Mouse (Mus musculus) left cerebral cortex, postnatal 25 days (tissue): ENCODE data around the gene Sds. TPM values are rescaled to one million over a fixed set of nuclear protein-coding genes. Genes with fewer than 3 reads are reported as not detected.

Experiments used
- DNase-seq, 2 experiments: peaks; one replicate each; pipeline ENCODE4 v3.0.0; 2022; ENCODE audit warnings: low spot score in 2 of 2, mixed read lengths in 1 of 2
- intact Hi-C: fragments of 180-260 bp; cut with DNase I; formaldehyde crosslinking; loops from one replicate; pipeline ENCODE4 v1.15.1; 2025
- total RNA-seq, 2 experiments: library from RNA; stranded (reverse); gene quantifications; 2 replicates each; pipeline ENCODE4 v1.2.3; 2021

The Sds gene
- total RNA-seq, 2 experiments from 2014 or later = 0.27 TPM; not detected in 1

- intact Hi-C loops = loop anchor here (10.0 kb wide), 1 partner anchor 168 kb away; no protein-coding TSS in a partner anchor
- DNase-seq = no peak
Measured at GRCm38 (mm10) chr5:120506490-120506889, 30.2 kb downstream of the Sds start.

- intact Hi-C loops = loop anchor here (10.0 kb wide), 1 partner anchor 167 kb away; no protein-coding TSS in a partner anchor
- no peak for DNase-seq
Measured at GRCm38 (mm10) chr5:120507311-120507710, 31.0 kb downstream of the Sds start.

- intact Hi-C loops = no loop called here
- DNase-seq = peak; percentile 79 to 86
Measured at GRCm38 (mm10) chr5:120510982-120511642, 34.8 kb downstream of the Sds start, which contains the start of gene Slc8b1. Gene Slc8b1, plus strand, starts transcription at chr5:120511168.

GRCm38 (mm10) chr5:120511643-120512220, 35.4 kb downstream of the Sds start:
- intact Hi-C loops = no loop called here
- no peak for DNase-seq

GRCm38 (mm10) chr5:120512911-120513555, 36.7 kb downstream of the Sds start:
- no peak for DNase-seq
- intact Hi-C loops = no loop called here

GRCm38 (mm10) chr5:120514031-120514677, 37.8 kb downstream of the Sds start:
- intact Hi-C loops = no loop called here

GRCm38 (mm10) chr5:120514754-120515153, 38.4 kb downstream of the Sds start:
- intact Hi-C loops = no loop called here
- no peak for DNase-seq

More at GRCm38 (mm10) chr5:120514031-120514677, 37.8 kb downstream of the Sds start:
- no peak for DNase-seq

GRCm38 (mm10) chr5:120515451-120515850, 39.1 kb downstream of the Sds start:
- DNase-seq = no peak
- intact Hi-C loops = no loop called here

- no peak for DNase-seq
- intact Hi-C loops = no loop called here
Measured at GRCm38 (mm10) chr5:120516221-120516984, 40.1 kb downstream of the Sds start.

- DNase-seq = no peak
- intact Hi-C loops = no loop called here
Measured at GRCm38 (mm10) chr5:120517552-120517951, 41.2 kb downstream of the Sds start.

- DNase-seq = no peak
- intact Hi-C loops = no loop called here
Measured at GRCm38 (mm10) chr5:120522649-120523048, 46.3 kb downstream of the Sds start.

- intact Hi-C loops = no loop called here
- no peak for DNase-seq
Measured at GRCm38 (mm10) chr5:120524736-120525135, 48.4 kb downstream of the Sds start.

- no peak for DNase-seq
- intact Hi-C loops = no loop called here
Measured at GRCm38 (mm10) chr5:120525737-120526136, 49.4 kb downstream of the Sds start.

- intact Hi-C loops = no loop called here
- DNase-seq = no peak
Measured at GRCm38 (mm10) chr5:120526311-120526710, 50.0 kb downstream of the Sds start.

- intact Hi-C loops = no loop called here
- DNase-seq = no peak
Measured at GRCm38 (mm10) chr5:120527296-120527964, 51.1 kb downstream of the Sds start.

- intact Hi-C loops = no loop called here
Measured at GRCm38 (mm10) chr5:120531631-120532030, 55.3 kb downstream of the Sds start.

More at GRCm38 (mm10) chr5:120531631-120532030, 55.3 kb downstream of the Sds start:
- no peak for DNase-seq
